21 mouse cellular contexts compared by ENCODE assay signal in genomic region chr1:53473699-53474098, GRCm38 (mm10).
"Had no signal": no experiment of that assay in that cellular context is flagged by ENCODE, and none has a peak within 500 bp of the region (broad histone marks: within the 10 kb centered on the region; RNA-seq: fewer than 3 reads in every experiment).

No protein-coding gene starts in this region.

- H3K9me3 ChIP-seq: limb, embryonic 10.5 days; limb, embryonic 13.5 days; megakaryocyte, embryonic 14.5 days; midbrain, embryonic 10.5 days; neural tube, embryonic 12.5 days; neural tube, embryonic 15.5 days; stomach, embryonic 15.5 days had no signal

- H3K9ac ChIP-seq: limb, embryonic 13.5 days; liver, embryonic 14.5 days; liver, postnatal 0 days; neural tube, embryonic 12.5 days; neural tube, embryonic 15.5 days; stomach, embryonic 15.5 days had no signal

- H3K36me3 ChIP-seq: limb, embryonic 10.5 days; limb, embryonic 13.5 days; midbrain, embryonic 10.5 days; neural tube, embryonic 12.5 days; neural tube, embryonic 15.5 days; stomach, embryonic 15.5 days had no signal

- H3K4me3 ChIP-seq: layer of hippocampus, adult 2 months; limb, embryonic 10.5 days; limb, embryonic 13.5 days; megakaryocyte, embryonic 14.5 days; midbrain, embryonic 10.5 days; neural tube, embryonic 12.5 days; neural tube, embryonic 15.5 days; stomach, embryonic 15.5 days had no signal

- H3K4me1 ChIP-seq: limb, embryonic 10.5 days; limb, embryonic 13.5 days; megakaryocyte, embryonic 14.5 days; midbrain, embryonic 10.5 days; neural tube, embryonic 12.5 days; neural tube, embryonic 15.5 days; stomach, embryonic 15.5 days had no signal

- H3K4me2 ChIP-seq: limb, embryonic 13.5 days; liver, embryonic 11.5 days; neural tube, embryonic 12.5 days; neural tube, embryonic 15.5 days; stomach, embryonic 15.5 days had no signal

- H3K27me3 ChIP-seq: limb, embryonic 13.5 days; megakaryocyte, embryonic 14.5 days; neural tube, embryonic 12.5 days; neural tube, embryonic 15.5 days; stomach, embryonic 15.5 days had no signal

- ATAC-seq: liver, postnatal 0 days had no signal

- DNase-seq: kidney, adult 18-20 months; kidney, postnatal 25 days; layer of hippocampus, adult 9-11 months; liver, postnatal 0 days; lung, postnatal 36 days; midbrain, embryonic 14.5 days; right cerebral cortex, adult 18-20 months; right cerebral cortex, postnatal 14 days; right cerebral cortex, postnatal 4 days; thymus, postnatal 25 days had no signal

- H3K27ac ChIP-seq: kidney, postnatal 0 days; layer of hippocampus, adult 2 months; limb, embryonic 10.5 days; limb, embryonic 13.5 days; liver, embryonic 14.5 days; midbrain, embryonic 10.5 days; neural tube, embryonic 12.5 days; neural tube, embryonic 15.5 days; stomach, embryonic 15.5 days had no signal
